Mouse (Mus musculus): ENCODE data around the gene Clcn2. TPM values are rescaled to one million over a fixed set of nuclear protein-coding genes. Genes with fewer than 3 reads are reported as not detected.

Gene Clcn2
- polyA plus RNA-seq, 1 experiment: not detected

GRCm38 (mm10) chr16:20725750-20726149 is 8.2 kb upstream of the Clcn2 start:
- no peak for TF ChIP-seq CTCF (IDR thresholded peaks at IDR 0.05; ENCODE audit: insufficient read depth, low read depth, low read length)
- no peak for TF ChIP-seq POLR2A (IDR thresholded peaks at IDR 0.05; ENCODE audit: insufficient read depth, low read depth, low read length)
- Histone ChIP-seq H3K27ac (ENCODE audit: insufficient read depth, low read depth, low read length) (no peak overlapping the region), H3K4me1 (ENCODE audit: control insufficient read depth, insufficient read depth, low read length) (no peaks in the 10 kb centered on the region), H3K4me3 (ENCODE audit: insufficient read depth, low read depth, low read length) (no peak overlapping the region)
- 89% methylated on average over 4 of the region's 4 CpGs for WGBS

DNA sequence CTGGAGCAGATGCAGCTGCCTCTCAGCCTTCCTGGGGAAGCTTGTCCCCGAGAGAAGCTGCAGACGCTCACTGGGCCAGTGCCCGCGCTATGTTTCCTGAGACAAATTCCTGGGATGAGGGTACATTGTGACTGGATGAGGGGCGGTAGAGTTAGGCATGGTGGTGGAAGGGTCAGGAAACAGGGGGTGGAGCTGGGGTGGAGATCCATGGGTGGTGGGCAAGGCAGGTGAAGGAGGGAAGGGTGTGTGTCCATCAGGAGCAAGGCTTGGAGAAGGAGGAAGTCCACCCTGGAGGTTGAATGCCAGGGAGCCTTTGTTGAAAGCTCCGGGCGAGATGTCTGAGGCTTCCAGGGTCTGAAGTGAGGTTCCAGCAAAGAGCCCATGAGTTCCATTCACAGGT is 7.8 kb upstream of the Clcn2 start:
- no peak overlapping the region for H3K4me3 ChIP-seq (ENCODE audit: insufficient read depth, low read depth, low read length)
- TF ChIP-seq CTCF (IDR thresholded peaks at IDR 0.05; ENCODE audit: insufficient read depth, low read depth, low read length) (no peak), POLR2A (IDR thresholded peaks at IDR 0.05; ENCODE audit: insufficient read depth, low read depth, low read length) (no peak)
- WGBS: 93% methylated on average over 7 of the region's 7 CpGs

GRCm38 (mm10) chr16:20724338-20724748 is 6.8 kb upstream of the Clcn2 start:
- 45% methylated on average over 5 of the region's 5 CpGs for WGBS
- no peaks in the 10 kb centered on the region for H3K4me1 ChIP-seq (ENCODE audit: control insufficient read depth, insufficient read depth, low read length)
- peak; percentile 68 for TF ChIP-seq CTCF (IDR thresholded peaks at IDR 0.05; ENCODE audit: insufficient read depth, low read depth, low read length)
- no peak for TF ChIP-seq POLR2A (IDR thresholded peaks at IDR 0.05; ENCODE audit: insufficient read depth, low read depth, low read length)
- H3K27ac ChIP-seq (ENCODE audit: insufficient read depth, low read depth, low read length): no peak overlapping the region
- no peak overlapping the region for H3K4me3 ChIP-seq (ENCODE audit: insufficient read depth, low read depth, low read length)

More for the DNA sequence above, 7.8 kb upstream of the Clcn2 start:
- Histone ChIP-seq H3K4me1 (ENCODE audit: control insufficient read depth, insufficient read depth, low read length) (no peaks in the 10 kb centered on the region), H3K27ac (ENCODE audit: insufficient read depth, low read depth, low read length) (no peak overlapping the region)

DNA sequence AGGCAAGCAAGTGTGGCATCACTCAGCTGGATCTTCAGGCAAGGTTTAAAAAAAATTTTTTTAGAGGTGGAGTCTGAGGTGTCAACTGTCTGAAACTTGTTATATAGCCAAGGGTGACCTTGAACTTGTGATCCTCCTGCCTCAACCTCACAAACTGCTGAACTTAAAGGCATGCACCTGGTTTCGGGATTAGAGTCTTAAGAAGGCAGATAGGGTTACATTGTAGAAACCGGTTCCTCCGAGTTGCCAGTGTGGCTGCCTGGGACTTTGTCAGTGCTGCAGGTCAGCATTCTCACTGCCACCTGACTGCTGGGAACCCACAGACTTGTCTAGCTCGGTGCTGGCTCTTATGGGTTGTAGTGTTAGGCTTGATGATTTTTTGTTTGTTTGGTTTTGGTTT is 5.7 kb upstream of the Clcn2 start:
- Histone ChIP-seq H3K27ac (ENCODE audit: insufficient read depth, low read depth, low read length) (no peak overlapping the region), H3K4me3 (ENCODE audit: insufficient read depth, low read depth, low read length) (no peak overlapping the region), H3K4me1 (ENCODE audit: control insufficient read depth, insufficient read depth, low read length) (peaks cover 2% of the 10 kb centered on the region; the same call in 1 of the 2 replicates)
- TF ChIP-seq CTCF (IDR thresholded peaks at IDR 0.05; ENCODE audit: insufficient read depth, low read depth, low read length): no peak
- TF ChIP-seq POLR2A (IDR thresholded peaks at IDR 0.05; ENCODE audit: insufficient read depth, low read depth, low read length): no peak
- 74% methylated on average over 4 of the region's 4 CpGs for WGBS

GRCm38 (mm10) chr16:20722736-20723135 is 5.2 kb upstream of the Clcn2 start:
- peaks cover 2% of the 10 kb centered on the region; the same call in 1 of the 2 replicates for H3K4me1 ChIP-seq (ENCODE audit: control insufficient read depth, insufficient read depth, low read length)
- no peak overlapping the region for H3K27ac ChIP-seq (ENCODE audit: insufficient read depth, low read depth, low read length)
- no peak for TF ChIP-seq CTCF (IDR thresholded peaks at IDR 0.05; ENCODE audit: insufficient read depth, low read depth, low read length)
- no peak for TF ChIP-seq POLR2A (IDR thresholded peaks at IDR 0.05; ENCODE audit: insufficient read depth, low read depth, low read length)
- WGBS: 95% methylated on average over 4 of the region's 4 CpGs
- H3K4me3 ChIP-seq (ENCODE audit: insufficient read depth, low read depth, low read length): no peak overlapping the region

DNA sequence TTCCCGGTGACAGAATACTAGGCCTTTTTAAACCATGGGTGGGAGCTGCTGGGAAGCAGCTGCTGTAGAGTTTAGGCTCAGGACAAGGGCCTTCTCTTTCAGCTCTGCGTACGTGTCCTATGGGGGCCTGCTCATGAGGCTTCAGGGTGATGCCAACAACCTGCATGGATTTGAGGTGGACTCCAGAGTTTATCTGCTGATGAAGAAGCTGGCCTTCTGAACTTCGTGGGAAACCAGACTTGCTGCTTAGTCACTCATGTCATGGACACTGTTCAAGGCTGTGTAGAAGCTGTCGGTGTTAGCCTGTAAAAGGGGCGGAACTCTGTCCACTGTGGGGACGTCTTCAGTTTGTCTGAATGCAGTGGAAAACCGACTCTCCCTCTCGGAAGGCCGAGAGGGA is 4.3 kb upstream of the Clcn2 start:
- TF ChIP-seq POLR2A (IDR thresholded peaks at IDR 0.05; ENCODE audit: insufficient read depth, low read depth, low read length) (no peak), CTCF (IDR thresholded peaks at IDR 0.05; ENCODE audit: insufficient read depth, low read depth, low read length) (no peak)
- Histone ChIP-seq H3K27ac (ENCODE audit: insufficient read depth, low read depth, low read length) (no peak overlapping the region), H3K4me1 (ENCODE audit: control insufficient read depth, insufficient read depth, low read length) (peaks cover 7% of the 10 kb centered on the region), H3K4me3 (ENCODE audit: insufficient read depth, low read depth, low read length) (no peak overlapping the region)
- 89% methylated on average over 10 of the region's 10 CpGs for WGBS

DNA sequence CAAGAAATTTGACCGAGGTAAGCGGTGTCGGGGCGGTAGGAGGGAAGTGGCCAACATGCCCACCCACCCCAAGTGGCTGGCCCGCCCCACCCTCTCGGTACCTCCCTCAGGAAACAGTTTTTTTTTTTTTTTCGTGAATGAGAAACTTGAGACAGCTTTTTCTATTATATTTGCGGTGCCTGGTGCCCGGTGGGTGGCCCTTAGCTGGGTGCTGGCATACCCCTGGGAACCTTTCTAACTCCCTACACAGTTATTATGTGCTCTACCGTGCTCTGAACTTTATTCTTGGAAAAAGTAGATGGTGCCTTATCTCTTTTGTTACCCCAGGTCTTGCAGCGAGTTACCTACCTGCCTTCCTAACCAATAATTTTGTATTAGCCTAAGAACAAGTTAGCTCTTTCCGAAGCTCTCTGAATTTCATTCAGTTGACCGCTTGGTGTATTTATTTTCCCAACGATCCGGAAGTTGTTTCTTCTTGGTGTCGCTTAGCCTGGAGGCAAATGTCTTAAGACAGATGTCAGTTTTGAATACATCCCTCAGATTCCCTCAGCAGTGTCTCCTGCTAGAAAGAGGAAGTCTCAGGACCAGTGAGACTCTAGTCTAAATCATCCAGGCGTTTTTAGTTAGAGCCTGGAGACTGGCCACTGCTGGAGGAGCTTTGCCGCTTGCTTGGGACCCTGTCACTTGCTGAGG is 578 bp upstream of the Clcn2 start:
- Histone ChIP-seq H3K4me1 (ENCODE audit: control insufficient read depth, insufficient read depth, low read length) (peaks cover 25% of the 10 kb centered on the region), H3K4me3 (ENCODE audit: insufficient read depth, low read depth, low read length) (peak overlapping the region; percentile 77), H3K27ac (ENCODE audit: insufficient read depth, low read depth, low read length) (no peak overlapping the region)
- WGBS: under 1% methylated on average over 18 of the region's 18 CpGs
- TF ChIP-seq CTCF (IDR thresholded peaks at IDR 0.05; ENCODE audit: insufficient read depth, low read depth, low read length) (no peak), POLR2A (IDR thresholded peaks at IDR 0.05; ENCODE audit: insufficient read depth, low read depth, low read length) (no peak)

DNA sequence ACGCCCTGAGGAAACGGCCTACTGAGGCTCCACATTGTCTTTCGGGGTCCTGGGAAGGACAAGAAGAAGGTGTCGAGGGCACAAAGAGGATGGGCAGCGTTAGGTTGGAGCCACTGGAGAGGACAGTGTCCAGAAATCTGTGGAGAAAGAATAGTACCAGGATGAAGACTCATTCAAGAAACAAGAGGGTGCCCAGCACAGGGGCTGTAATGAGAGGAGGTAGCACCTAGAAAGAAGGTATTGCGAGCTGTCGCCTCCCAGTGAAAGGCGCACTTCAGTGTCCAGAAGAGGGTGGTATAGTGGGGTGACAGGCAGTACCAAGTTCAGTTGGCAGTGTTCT is 735 bp downstream of the Clcn2 start:
- Histone ChIP-seq H3K4me3 (ENCODE audit: insufficient read depth, low read depth, low read length) (peak overlapping the region; percentile 77), H3K4me1 (ENCODE audit: control insufficient read depth, insufficient read depth, low read length) (peaks cover 25% of the 10 kb centered on the region), H3K27ac (ENCODE audit: insufficient read depth, low read depth, low read length) (peak overlapping the region; percentile 53)
- WGBS: 1% methylated on average over 8 of the region's 8 CpGs
- TF ChIP-seq CTCF (IDR thresholded peaks at IDR 0.05; ENCODE audit: insufficient read depth, low read depth, low read length) (no peak), POLR2A (IDR thresholded peaks at IDR 0.05; ENCODE audit: insufficient read depth, low read depth, low read length) (no peak)

GRCm38 (mm10) chr16:20715976-20716840 is 1.3 kb downstream of the Clcn2 start:
- no peak for TF ChIP-seq CTCF (IDR thresholded peaks at IDR 0.05; ENCODE audit: insufficient read depth, low read depth, low read length)
- peak; percentile 72 for TF ChIP-seq POLR2A (IDR thresholded peaks at IDR 0.05; ENCODE audit: insufficient read depth, low read depth, low read length)
- peaks cover 25% of the 10 kb centered on the region for H3K4me1 ChIP-seq (ENCODE audit: control insufficient read depth, insufficient read depth, low read length)
- peak overlapping the region; percentile 77 for H3K4me3 ChIP-seq (ENCODE audit: insufficient read depth, low read depth, low read length)
- peak overlapping the region; percentile 73 for H3K27ac ChIP-seq (ENCODE audit: insufficient read depth, low read depth, low read length)
- WGBS: under 1% methylated on average over 68 of the region's 68 CpGs
